Mouse (Mus musculus) CH12.LX (cell line): Measurements from ENCODE around the gene Slc22a14. TPM values are rescaled to one million over a fixed set of nuclear protein-coding genes. Genes with fewer than 3 reads are reported as not detected.

Source experiments
- DNase-seq: peaks from one replicate; pipeline ENCODE4 v3.0.0-alpha.2; 2013; ENCODE audit errors: extremely low read depth
- H3K27ac ChIP-seq: 2 replicates; pipeline ENCODE4 v1.5.1; 2012; ENCODE audit warnings: low read depth, mild to moderate bottlenecking, control low read depth, moderate library complexity; ENCODE audit not compliant: insufficient read depth
- H3K27me3 ChIP-seq: replicated peaks from 2 replicates; pipeline ENCODE3; 2012; ENCODE audit warnings: inconsistent platforms
- H3K36me3 ChIP-seq, 2 experiments: replicated peaks in 1 of 2; 2 replicates each; pipeline versions ENCODE3 to v1.6.1; 2012; ENCODE audit warnings: inconsistent platforms in 1 of 2, low read length in 1 of 2, mild to moderate bottlenecking in 1 of 2, mixed read lengths in 1 of 2, moderate library complexity in 1 of 2; ENCODE audit not compliant: control insufficient read depth in 1 of 2, insufficient read depth in 1 of 2
- H3K4me1 ChIP-seq, 2 experiments: 2 replicates each; pipeline ENCODE4 v1.6.1; 2012; ENCODE audit warnings: inconsistent platforms in 1 of 2, moderate library complexity in 1 of 2; ENCODE audit not compliant: insufficient read depth in 2 of 2, control insufficient read depth in 1 of 2
- H3K4me2 ChIP-seq: 2 replicates; pipeline ENCODE4 v1.6.1; 2012; ENCODE audit warnings: low read depth, mild to moderate bottlenecking, control low read depth; ENCODE audit not compliant: poor library complexity, insufficient read depth, severe bottlenecking
- H3K4me3 ChIP-seq, 3 experiments: fragments of 150-350 bp in 1 of 3; sonication (generic) in 1 of 3; replicated peaks in 1 of 3; 2 replicates each; pipeline versions ENCODE3 to v1.5.1; 2011 to 2012; ENCODE audit warnings: low read depth in 2 of 3, low read length in 2 of 3, mild to moderate bottlenecking in 2 of 3, moderate library complexity in 2 of 3, control low read depth in 1 of 3, improper control_type of control experiment in 1 of 3, inconsistent platforms in 1 of 3, mixed read lengths in 1 of 3; ENCODE audit not compliant: poor library complexity in 1 of 3
- H3K79me2 ChIP-seq: replicated peaks from 2 replicates; pipeline ENCODE4 v1.6.1; 2012; ENCODE audit warnings: mild to moderate bottlenecking, moderate library complexity; ENCODE audit not compliant: control insufficient read depth, poor library complexity, insufficient read depth, severe bottlenecking; ENCODE audit errors: extremely low read depth
- H3K9ac ChIP-seq: 2 replicates; pipeline ENCODE4 v1.6.1; 2012; ENCODE audit warnings: low read depth, mild to moderate bottlenecking, control low read depth, moderate library complexity; ENCODE audit not compliant: insufficient read depth
- H3K9me3 ChIP-seq: replicated peaks from 2 replicates; pipeline ENCODE3; 2012; ENCODE audit warnings: low read length, inconsistent platforms, mixed read lengths
- BHLHE40 ChIP-seq: IDR thresholded peaks from 2 replicates; pipeline ENCODE4 v1.6.1; 2011; ENCODE audit warnings: mild to moderate bottlenecking, low read depth, low read length, improper control_type of control experiment
- CHD1 ChIP-seq: IDR thresholded peaks from 2 replicates; pipeline ENCODE4 v1.6.1; 2012; ENCODE audit warnings: low read depth, low read length, improper control_type of control experiment, inconsistent platforms
- CHD2 ChIP-seq: IDR thresholded peaks from 2 replicates; pipeline ENCODE4 v1.6.1; 2011; ENCODE audit warnings: low read length, improper control_type of control experiment
- CTCF ChIP-seq, 2 experiments: IDR thresholded peaks in 1 of 2; conservative IDR thresholded peaks in 1 of 2; 2 replicates each; pipeline ENCODE4 v1.5.1; 2011 to 2012; ENCODE audit warnings: low read depth in 2 of 2, low read length in 2 of 2, improper control_type of control experiment in 1 of 2, inconsistent platforms in 1 of 2, mild to moderate bottlenecking in 1 of 2, moderate library complexity in 1 of 2
- E2F4 ChIP-seq: IDR thresholded peaks from 2 replicates; pipeline ENCODE4 v1.6.1; 2011; ENCODE audit warnings: low read depth, low read length, improper control_type of control experiment; ENCODE audit not compliant: insufficient replicate concordance
- ELF1 ChIP-seq: IDR thresholded peaks from 2 replicates; pipeline ENCODE4 v1.6.1; 2014; ENCODE audit warnings: low read depth, mild to moderate bottlenecking, inconsistent platforms, low read length, improper control_type of control experiment
- EP300 ChIP-seq: IDR thresholded peaks from 2 replicates; pipeline ENCODE4 v1.6.1; 2011; ENCODE audit warnings: low read length, improper control_type of control experiment
- HCFC1 ChIP-seq: IDR thresholded peaks from 2 replicates; pipeline ENCODE4 v1.6.1; 2012; ENCODE audit warnings: low read depth, mild to moderate bottlenecking, inconsistent platforms, low read length, improper control_type of control experiment
- JUN ChIP-seq: IDR thresholded peaks from 2 replicates; pipeline ENCODE4 v1.6.1; 2011; ENCODE audit warnings: low read depth, mild to moderate bottlenecking, low read length, improper control_type of control experiment, moderate library complexity; ENCODE audit not compliant: insufficient read depth
- JUND ChIP-seq: conservative IDR thresholded peaks from 2 replicates; pipeline ENCODE4 v1.6.1; 2011; ENCODE audit warnings: low read depth, low read length, improper control_type of control experiment
- KAT2A ChIP-seq: IDR thresholded peaks from 2 replicates; pipeline ENCODE4 v1.6.1; 2012; ENCODE audit warnings: low read length, improper control_type of control experiment, inconsistent platforms; ENCODE audit not compliant: insufficient replicate concordance
- MAFK ChIP-seq: IDR thresholded peaks from 2 replicates; pipeline ENCODE4 v1.6.1; 2011; ENCODE audit warnings: low read length, improper control_type of control experiment; ENCODE audit not compliant: insufficient replicate concordance
- MEF2A ChIP-seq: IDR thresholded peaks from 2 replicates; pipeline ENCODE4 v1.6.1; 2014; ENCODE audit warnings: low read depth, mild to moderate bottlenecking, inconsistent platforms, low read length, improper control_type of control experiment, borderline replicate concordance
- MYC ChIP-seq: IDR thresholded peaks from 2 replicates; pipeline ENCODE4 v1.6.1; 2011; ENCODE audit warnings: low read depth, mild to moderate bottlenecking, improper control_type of control experiment, low read length
- NRF1 ChIP-seq: IDR thresholded peaks from 2 replicates; pipeline ENCODE4 v1.6.1; 2014; ENCODE audit warnings: low read depth, mild to moderate bottlenecking, inconsistent platforms, low read length, improper control_type of control experiment, moderate library complexity
- PAX5 ChIP-seq: IDR thresholded peaks from 2 replicates; pipeline ENCODE4 v1.6.1; 2012; ENCODE audit warnings: low read length, inconsistent platforms, mixed read lengths
- POLR2A ChIP-seq: IDR thresholded peaks from 2 replicates; pipeline ENCODE4 v1.6.1; 2011; ENCODE audit warnings: low read depth, mild to moderate bottlenecking, improper control_type of control experiment, low read length
- POLR2AphosphoS2 ChIP-seq: IDR thresholded peaks from 2 replicates; pipeline ENCODE4 v1.6.1; 2011; ENCODE audit warnings: low read depth, low read length, improper control_type of control experiment
- RAD21 ChIP-seq: IDR thresholded peaks from 2 replicates; pipeline ENCODE4 v1.6.1; 2011; ENCODE audit warnings: low read depth, mild to moderate bottlenecking, low read length, improper control_type of control experiment, moderate library complexity
- SIN3A ChIP-seq: IDR thresholded peaks from 2 replicates; pipeline ENCODE4 v1.6.1; 2012; ENCODE audit warnings: low read length, improper control_type of control experiment, inconsistent platforms
- TBP ChIP-seq: conservative IDR thresholded peaks from 2 replicates; pipeline ENCODE4 v1.6.1; 2011; ENCODE audit warnings: low read depth, low read length, improper control_type of control experiment
- TCF12 ChIP-seq: IDR thresholded peaks from 2 replicates; pipeline ENCODE4 v1.6.1; 2014; ENCODE audit warnings: low read depth, mild to moderate bottlenecking, inconsistent platforms, low read length, improper control_type of control experiment
- UBTF ChIP-seq: IDR thresholded peaks from 2 replicates; pipeline ENCODE4 v1.6.1; 2012; ENCODE audit warnings: low read depth, mild to moderate bottlenecking, inconsistent platforms, low read length, improper control_type of control experiment, moderate library complexity
- USF1 ChIP-seq: IDR thresholded peaks from 2 replicates; pipeline ENCODE4 v1.6.1; 2014; ENCODE audit warnings: low read depth, mild to moderate bottlenecking, inconsistent platforms, low read length, improper control_type of control experiment
- USF2 ChIP-seq: conservative IDR thresholded peaks from 2 replicates; pipeline ENCODE4 v1.6.1; 2011; ENCODE audit warnings: low read depth, low read length, improper control_type of control experiment
- ZC3H11A ChIP-seq: IDR thresholded peaks from 2 replicates; pipeline ENCODE4 v1.6.1; 2012; ENCODE audit warnings: low read depth, mild to moderate bottlenecking, inconsistent platforms, low read length, improper control_type of control experiment
- dilution Hi-C: fragments of 300-500 bp; cut with MboI; formaldehyde crosslinking; loops from 2 replicates; pipeline ENCODE4 v1.14.3; 2020; ENCODE audit warnings: low sequenced_read_pairs; ENCODE audit not compliant: extremely low pct_unique_long_range_greater_than_20kb, extremely low pct_ligation_motif_present
- in situ Hi-C: fragments of 300-500 bp; cut with MboI; formaldehyde crosslinking; loops from 3 replicates; pipeline ENCODE4 v1.14.3; 2019; ENCODE audit warnings: low sequenced_read_pairs, low pct_ligation_motif_present, low pct_unique_long_range_greater_than_20kb, mixed read lengths
- polyA plus RNA-seq: library from polyadenylated mRNA; unstranded; fragments of >175 nt; gene quantifications from 2 replicates; pipeline ENCODE4 v1.2.1, GENCODE M21; 2012; ENCODE audit warnings: low read depth; ENCODE audit not compliant: insufficient read length
- total RNA-seq, 2 experiments: library from RNA; depleted of rRNA; stranded (reverse); fragments of 300-350 nt in 1 of 2; fragments of >200 nt in 1 of 2; gene quantifications; 2 replicates each; pipeline ENCODE4 v1.2.3; 2012 to 2014

The Slc22a14 gene
- total and polyA plus RNA-seq, 3 experiments, result not detected

DNA sequence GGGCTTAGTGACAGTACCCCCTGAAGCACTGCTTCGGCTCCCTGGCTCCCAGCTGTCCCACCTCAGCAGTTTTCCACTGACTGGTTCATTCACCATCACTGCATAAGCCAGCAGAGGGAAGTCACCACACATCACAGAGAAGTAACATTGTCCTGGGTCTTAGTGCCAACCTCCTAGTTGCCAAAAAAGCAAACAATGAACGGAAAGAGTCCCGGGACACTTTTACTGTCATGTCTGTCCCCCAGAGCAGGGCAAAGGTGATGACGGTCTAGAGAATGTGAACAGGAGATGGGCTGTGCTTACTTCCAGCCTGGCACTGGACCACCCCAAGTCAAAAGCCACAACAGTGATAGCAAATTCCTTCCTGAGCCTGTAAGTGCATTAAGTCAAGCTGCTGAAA lies 126.6 kb downstream of the Slc22a14 start:
- Histone ChIP-seq H3K36me3 (peaks cover 32 to 51% of the 10 kb centered on the region in 2 experiments), H3K9me3 (no peaks in the 10 kb centered on the region), H3K79me2 (no peaks in the 10 kb centered on the region), H3K4me3 (no peak overlapping the region), H3K4me2 (no peak overlapping the region), H3K9ac (no peak overlapping the region), H3K4me1 (no peaks in the 10 kb centered on the region), H3K27ac (no peak overlapping the region)
- dilution Hi-C loops, result no loop called here
- no peak for DNase-seq
- TF ChIP-seq RAD21, result no peak
- TF ChIP-seq KAT2A, result no peak
- TF ChIP-seq EP300, result no peak
- no peak for TF ChIP-seq BHLHE40
- TF ChIP-seq E2F4, result no peak
- TF ChIP-seq SIN3A, result no peak
- TF ChIP-seq POLR2AphosphoS2, result no peak
- no peak for TF ChIP-seq USF2
- TF ChIP-seq USF1, result no peak
- TF ChIP-seq UBTF, result no peak
- no peak for TF ChIP-seq CTCF (conservative IDR thresholded peaks at IDR 0.05 in 1 of 2, IDR thresholded peaks at IDR 0.05 in 1 of 2; ENCODE audit: low read depth in 2 of 2, low read length in 2 of 2)
- TF ChIP-seq POLR2A, result no peak
- no peak for TF ChIP-seq PAX5
- TF ChIP-seq ELF1, result no peak
- TF ChIP-seq CHD1, result no peak
- TF ChIP-seq CHD2, result no peak
- no peak for TF ChIP-seq MEF2A
- TF ChIP-seq ZC3H11A, result no peak
- TF ChIP-seq, all 38 proteins: peak for 0
- no peaks in the 10 kb centered on the region for H3K27me3 ChIP-seq
- in situ Hi-C loops, result no loop called here

- no peaks in the 10 kb centered on the region for H3K4me1 ChIP-seq
- no peak overlapping the region for H3K9ac ChIP-seq
- no peak overlapping the region for H3K4me2 ChIP-seq
- no peaks in the 10 kb centered on the region for H3K36me3 ChIP-seq
- no peaks in the 10 kb centered on the region for H3K79me2 ChIP-seq
- H3K27ac ChIP-seq, result no peak overlapping the region
- H3K4me3 ChIP-seq, result no peak overlapping the region
- in situ Hi-C loops, result no loop called here
- TF ChIP-seq NRF1 (no peak), CHD1 (no peak), TCF12 (no peak), MYC (no peak), JUN (no peak), JUND (no peak), MAFK (no peak), HCFC1 (no peak), TBP (no peak), USF1 (no peak)
- dilution Hi-C loops, result no loop called here
- H3K27me3 ChIP-seq, result no peaks in the 10 kb centered on the region
- no peak for DNase-seq
- no peaks in the 10 kb centered on the region for H3K9me3 ChIP-seq
These were observed 133.8 kb downstream of the Slc22a14 start for GRCm38 (mm10) chr9:119231552-119231951.
